Mouse (Mus musculus) urinary bladder, adult 18-20 months (tissue): ENCODE results near the gene Ngf.

Experiments
- DNase-seq, 2 experiments: peaks; one replicate each; pipeline ENCODE4 v3.0.0; 2022; ENCODE audit warnings: low spot score in 2 of 2, mixed read lengths in 2 of 2

Gene Ngf

DNA sequence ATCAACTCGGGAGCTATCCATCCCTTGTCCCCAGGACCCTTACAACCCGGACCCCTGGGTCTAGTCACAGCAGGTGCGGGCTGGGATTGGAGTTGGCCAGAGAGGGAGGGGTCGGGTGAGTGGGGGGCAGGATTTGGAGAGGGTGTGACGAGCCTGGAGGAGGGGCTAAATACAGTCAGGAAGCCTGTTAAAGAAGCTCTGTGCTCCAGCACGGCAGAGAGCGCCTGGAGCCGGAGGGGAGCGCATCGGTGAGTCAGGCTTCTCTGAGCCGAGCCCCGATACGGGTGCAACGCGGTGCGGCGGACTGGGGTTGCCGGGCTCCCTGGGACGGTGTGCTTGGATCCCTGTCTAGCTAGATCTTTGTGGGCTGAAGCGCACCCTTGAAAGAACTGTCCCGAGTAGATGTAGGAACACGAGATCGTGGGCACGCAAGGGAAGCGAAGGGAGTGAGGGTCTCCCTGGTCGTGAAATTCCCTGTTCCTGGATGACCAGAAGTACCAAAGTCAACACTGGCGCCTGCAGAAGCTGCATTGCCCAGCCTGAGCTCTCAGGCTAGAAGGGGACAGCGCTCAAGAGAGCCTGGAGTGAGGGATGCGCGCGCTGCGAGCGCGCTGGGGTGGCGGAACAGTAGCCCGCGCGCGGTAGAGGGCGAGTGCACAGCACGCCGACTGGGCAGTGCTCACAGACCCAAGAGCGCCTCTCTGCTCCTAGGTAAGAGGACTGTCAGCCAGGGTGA lies at the start of gene Ngf:
TSS of gene Ngf (plus strand) at position 207 of the 736 bp plus-strand sequence.
- DNase-seq = no peak

DNA sequence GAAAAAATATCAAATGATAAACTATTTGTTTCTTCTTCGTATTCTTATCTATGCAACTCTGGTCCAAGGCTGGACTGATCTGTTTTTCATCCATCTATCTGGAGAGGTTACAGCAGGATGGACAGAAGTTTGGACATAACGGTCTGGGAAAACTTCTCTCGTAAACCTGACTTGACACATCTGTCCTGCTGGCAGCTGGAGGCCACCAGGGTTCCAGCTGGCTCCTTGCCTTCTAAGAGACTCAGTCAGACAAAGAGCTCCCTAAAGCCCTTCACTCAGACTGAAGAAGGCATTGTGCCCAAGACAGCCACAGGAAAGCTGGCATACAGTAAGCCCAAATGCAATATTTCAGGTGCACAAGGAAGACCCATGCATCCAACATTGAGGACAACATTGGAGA lies 24.2 kb upstream of the Ngf start:
- DNase-seq = peak in 1 of 2 experiments; percentile 73

DNA sequence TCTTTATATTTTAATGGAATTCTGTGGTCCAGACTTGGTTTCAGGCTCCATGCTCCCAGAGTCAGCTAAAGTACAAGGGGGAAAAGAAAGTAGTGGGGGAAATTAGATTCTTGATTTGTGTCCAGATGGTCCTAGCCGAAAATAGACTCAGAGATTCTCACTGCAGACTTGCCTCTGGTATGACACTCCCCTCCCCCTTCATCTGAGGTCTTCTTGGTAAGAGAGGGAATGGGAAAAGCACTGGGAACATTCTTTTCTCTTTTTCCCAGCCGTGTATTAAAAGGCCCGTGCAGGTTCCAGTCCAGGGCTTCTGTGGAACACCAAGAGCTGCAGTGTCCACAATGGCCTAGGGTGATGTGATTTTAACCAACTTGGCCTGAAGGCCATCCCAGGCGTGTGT lies 23.0 kb upstream of the Ngf start:
- no peak for DNase-seq

DNA sequence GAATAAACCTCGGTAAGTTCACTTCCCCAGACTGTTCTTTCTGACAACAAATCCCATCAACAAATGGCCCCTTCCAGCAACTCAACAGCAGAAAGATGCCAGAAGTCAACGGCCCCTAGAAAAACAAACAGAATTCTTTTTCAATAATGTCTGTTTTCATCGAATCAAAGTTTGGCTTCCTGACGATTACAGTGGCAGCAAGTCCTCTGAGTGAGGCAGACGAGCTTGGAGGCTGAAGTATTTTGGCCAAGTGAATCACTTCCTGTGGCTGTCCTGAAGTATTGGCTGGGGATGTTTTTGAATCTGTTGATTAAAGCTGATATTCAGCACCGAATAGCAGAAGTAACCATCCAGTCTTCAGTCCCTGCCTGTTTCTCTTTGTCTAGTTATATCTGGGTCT lies 15.2 kb upstream of the Ngf start:
- DNase-seq = no peak

DNA sequence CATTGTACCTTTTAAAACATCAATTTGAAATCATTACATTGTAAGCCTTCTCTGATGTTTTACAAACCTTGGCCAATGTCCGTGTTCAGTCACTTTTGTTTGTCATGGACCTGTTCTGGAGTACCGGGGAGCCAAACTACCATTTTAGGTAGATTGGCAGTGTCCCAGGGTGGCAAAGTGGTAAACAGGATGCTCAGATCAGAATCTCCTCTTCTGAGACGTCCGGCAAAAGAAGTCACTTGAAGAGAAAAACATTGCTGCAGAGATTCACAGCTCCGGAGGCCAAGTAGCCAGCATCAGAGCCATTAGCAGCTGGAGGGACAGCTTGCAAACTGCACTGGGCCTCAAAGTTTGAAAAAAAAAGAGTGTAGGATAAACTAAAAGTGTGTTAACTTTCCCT lies 9.2 kb upstream of the Ngf start:
- no peak for DNase-seq

DNA sequence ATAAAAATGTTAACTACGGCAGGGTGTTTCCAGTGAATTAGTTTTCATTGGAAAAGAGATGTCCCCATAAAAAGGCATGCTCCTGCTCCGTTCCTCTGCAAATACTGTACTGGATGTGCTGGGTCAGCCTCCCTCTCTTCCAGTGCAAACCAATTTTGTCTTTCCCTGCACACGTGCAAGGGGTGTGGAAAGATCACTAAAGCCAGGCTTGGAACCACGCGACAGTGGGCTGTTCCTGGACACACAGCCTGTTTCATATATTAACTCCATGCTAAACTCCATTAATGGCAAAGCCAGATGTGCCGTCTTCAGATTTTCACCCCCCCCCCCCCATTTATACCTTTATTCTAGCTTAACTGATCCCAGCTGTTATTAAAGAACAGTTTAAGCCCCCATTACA lies 8.7 kb upstream of the Ngf start:
- no peak for DNase-seq

DNA sequence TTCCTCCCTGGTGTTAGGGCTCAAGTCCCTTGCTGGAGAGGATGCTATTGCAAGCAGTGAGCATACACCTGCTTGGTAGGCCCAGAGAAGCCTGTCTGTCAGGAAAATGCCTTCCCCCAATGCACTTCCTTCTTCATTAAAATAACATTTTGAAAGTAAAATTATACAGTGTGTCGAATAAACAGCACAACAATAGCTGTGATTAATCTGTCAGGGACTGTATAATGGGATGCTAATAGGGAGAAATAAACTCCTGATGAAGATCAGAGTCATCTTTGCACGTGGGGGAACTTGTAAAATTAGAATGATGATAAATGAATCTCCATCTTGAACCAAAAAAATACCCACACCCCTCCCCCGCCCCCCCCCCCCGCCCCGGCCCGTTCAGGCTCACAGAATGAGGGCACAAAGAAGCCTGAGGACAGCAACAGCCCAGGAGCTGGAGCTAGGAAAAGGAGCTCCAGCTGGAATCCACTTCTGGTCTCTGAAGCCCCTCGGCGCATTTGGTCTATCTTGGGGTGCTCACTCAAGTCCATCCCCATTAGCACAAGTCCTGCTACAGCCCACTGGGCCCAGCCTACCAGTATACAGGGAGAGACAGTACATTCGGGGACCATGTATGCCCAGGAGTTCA lies 6.9 kb upstream of the Ngf start:
- DNase-seq = no peak

DNA sequence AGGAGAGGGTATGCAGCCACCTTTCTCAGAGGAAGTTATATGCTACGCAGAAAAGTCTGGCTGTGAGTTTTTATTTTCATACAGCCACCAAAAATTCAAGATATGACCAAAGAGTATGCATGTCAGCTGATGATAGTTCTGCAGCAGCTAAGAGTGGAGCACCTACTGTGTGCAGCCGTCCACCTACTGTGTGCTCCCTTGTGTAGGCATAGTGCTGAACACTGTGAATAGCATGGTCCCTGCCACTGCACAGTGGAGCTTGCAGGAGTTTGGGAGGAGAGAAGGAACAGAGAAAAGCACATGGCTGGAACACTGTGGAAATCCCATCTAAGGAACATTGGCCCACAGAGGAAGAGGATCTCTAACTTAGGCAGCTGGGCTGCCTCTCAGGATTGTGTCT lies 6.4 kb upstream of the Ngf start:
- no peak for DNase-seq

DNA sequence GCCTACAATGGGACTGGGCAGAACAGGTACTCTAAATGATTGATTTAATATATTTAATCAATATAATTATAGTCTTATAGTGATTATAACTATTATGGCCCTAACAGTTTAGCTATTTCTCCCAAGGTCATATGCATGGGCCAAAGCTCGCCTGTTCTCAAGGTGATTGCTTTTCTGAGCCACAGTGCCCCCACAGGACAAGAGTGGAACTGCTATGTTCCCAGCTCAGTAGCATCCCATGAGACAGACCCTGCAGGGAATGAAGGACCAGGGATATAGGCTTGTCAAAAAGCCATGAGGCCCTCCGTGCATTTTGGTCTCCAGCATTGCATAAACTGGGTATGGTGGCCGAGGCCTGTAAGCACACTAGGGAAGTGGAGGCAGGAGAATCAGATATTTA lies 3.1 kb upstream of the Ngf start:
- DNase-seq = no peak

DNA sequence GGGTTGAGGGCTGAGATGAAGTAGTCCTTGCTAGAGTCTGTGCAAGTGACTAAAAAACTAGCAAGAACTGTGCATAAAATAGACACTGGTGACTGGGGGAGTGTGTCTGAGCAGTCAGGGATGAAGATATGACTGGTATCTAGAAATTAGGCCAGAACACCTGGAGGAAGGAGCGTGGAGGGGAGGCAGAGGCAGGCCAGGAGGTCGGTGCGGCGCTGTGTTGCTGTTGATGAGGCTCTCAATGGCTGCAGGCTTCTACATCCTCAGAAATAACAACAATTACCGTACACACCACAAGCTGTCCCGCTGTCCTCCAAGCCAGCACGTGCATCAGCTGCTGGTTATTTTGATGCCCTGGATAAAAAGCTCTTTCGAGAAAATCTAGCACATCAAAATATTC lies 2.6 kb upstream of the Ngf start:
- no peak for DNase-seq

DNA sequence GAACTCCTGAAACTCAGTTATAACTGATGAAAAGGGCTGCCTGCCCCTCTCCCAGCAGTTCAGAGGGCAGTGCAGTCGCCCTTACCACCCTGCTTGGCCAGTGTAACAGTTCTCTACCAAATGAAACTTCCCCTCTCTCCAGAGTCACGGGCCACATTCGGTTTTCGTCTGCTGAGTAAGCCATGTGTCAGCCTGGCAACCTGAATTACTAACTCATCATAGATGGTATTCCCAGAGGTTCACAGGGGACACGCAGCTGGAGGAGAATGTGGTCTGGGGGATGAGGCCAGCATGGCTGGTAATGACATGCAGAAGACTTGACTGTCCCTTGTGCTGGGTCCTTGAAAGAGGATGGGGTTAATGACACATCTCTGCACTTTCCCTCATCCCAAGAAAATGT lies 1.5 kb downstream of the Ngf start:
- DNase-seq = no peak

DNA sequence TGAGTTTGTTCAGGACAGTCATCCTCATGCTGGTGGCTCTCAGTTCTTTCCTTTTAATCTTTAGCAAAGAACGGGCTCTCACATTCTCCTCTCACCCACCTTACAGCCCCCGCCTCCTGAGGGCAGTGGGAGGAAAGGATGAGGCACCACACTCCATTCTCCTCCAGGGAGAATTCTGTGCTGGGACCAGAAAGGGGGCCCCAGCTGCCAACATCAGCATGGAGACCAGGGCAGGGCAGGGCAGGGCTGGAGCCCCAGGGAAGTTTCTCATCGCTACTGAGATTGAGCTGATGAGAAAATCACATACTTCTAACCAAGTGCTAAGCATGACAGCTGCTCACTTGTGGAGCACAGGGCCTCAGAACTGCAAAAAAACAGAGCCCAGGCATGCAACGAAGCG lies 2.1 kb downstream of the Ngf start:
- DNase-seq = no peak

DNA sequence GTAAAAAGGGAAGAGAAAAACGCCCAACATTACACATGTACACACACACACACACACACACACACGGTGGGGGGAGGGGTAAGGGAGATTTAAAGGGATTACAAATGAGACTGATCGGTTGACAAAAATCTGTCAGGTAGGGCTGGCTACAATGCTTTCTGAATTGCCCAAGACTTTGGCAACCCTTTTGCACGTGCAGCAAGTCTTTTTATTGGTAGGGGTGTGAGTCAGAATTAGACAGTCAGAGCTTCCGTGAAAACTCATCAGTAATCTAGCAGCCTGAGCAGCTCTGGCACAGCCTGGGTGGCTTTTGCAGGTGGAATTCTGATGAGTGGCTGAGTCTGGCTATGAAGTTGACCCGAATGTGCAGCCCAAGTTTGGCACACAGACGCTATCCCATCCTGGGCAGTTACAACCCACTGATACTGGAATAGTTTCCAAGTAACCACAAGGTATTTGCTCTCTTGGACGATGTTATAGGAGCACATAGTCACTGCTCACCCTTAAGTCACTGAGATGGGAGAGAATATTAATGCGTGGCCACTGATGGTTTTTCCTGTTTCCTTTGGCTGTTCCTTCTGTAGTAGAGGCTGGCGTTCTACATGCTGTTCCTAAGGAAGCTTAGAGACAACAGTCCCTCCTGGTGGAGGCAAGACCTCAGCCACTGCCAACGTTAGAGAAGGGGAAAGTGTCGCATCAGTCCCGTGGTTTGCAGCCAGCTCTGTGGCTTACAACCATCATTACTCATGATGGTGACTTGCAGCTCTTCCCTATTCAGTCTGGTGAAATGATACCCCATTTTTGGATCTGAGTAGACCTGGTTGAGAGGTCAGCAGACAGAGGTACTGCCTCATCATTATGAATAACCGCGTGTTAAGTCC lies 4.8 kb downstream of the Ngf start:
- no peak for DNase-seq

DNA sequence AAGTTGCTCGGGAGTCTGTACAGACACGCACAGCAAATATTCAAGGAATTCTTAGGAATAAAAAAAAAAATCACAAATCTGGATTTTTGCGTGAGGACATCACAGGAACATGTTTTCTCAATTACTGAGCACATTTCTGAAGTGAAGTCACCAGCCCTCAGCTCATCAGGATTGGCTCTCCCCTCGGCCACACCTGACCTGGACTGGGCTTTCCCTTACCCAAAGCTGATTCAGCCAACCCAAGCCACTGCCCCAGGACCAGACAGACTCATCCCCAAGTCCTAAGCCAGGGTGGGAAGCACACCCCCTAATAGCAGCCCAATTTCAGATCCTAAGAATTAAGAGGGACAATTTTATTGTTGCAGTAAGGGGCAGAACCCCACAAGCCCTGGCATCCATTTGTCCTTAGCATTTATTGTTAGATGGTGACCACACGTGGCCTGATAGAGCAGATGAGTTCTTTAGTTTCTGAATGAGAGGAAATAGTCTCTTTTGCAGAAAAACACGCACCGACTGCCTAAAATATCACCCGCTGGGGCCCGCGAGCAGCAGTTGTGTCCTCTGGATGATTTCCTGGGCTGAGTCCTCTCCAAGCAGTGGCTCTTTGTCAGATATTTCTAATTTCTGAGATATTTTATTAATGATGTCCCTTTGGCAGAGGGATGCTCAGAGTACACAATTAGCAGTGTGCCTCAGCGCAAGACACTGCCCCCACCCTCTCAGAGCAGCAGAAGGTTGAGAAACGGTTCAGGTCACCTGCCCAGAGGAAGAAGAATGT lies 8.4 kb downstream of the Ngf start:
- DNase-seq = no peak

DNA sequence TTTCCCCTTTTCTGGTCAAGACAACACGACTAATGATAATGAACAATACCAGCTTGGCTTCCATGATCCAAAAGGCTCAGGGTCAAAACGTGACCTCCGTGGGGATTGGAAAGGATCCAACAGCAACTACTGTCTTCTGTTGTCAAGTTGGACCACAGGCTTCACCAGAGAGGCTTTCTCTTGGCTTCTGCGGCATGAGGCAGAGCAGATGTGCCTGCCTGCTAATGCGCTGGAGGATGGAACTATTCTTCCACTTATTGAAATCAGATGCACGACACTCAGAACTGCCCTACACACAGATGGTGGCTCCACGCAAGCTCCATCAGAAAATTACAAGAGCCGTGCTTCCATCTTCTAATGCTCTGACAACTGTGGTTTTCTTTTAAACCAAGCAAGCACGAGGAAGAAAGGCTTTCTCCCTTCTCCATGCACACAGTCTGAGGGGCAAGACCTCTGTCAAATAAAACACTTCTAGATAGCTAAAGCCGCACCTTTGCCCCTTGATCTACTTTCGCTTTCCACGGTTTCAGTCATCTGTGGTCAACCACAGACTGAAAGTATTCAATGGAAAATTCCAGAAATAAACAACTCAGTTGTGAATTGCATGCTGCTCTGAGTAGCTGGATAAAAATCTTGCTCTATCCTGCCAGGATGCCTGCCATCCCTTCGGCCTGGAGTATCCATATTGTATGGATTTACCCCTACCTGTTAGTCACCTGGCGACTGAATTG lies 20.8 kb downstream of the Ngf start:
- DNase-seq = no peak

DNA sequence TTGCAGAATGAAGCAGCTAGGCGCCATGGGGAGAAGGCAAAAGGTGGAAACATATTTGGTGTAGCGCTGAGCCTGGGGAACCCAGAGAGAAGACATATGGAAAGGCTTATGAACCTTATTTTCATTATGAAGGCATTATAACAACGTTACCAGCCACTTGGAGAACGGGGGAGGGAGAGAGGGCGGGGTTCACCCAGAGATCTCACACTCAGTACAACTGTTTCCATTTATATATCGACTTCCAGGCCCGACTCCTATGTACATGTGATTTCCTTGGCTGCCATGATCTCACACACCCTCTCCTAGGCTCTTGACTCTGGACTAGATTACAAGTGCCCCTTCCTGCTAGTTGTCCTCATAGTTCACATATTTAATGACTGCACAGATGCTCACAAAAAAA lies 28.4 kb downstream of the Ngf start:
- DNase-seq = no peak

DNA sequence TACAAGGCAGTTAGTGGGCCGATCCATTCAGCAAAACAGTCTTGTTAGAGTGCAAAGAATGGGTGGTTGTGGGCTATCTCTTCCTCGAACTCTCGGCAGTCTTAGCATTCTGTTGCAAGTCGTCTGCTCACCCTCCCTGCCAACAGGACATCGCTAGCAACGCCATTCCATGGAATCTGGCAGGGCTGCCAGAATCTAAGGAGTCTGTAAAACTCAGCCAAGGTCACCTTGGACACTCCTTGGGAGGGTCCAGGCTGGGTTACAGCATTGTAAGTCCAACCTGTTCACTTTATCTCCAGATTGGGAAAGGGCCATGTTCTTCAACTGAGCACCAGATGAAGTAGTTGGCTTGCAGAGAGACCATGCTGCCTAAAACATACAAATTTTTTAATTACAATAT lies 29.2 kb downstream of the Ngf start:
- no peak for DNase-seq

DNA sequence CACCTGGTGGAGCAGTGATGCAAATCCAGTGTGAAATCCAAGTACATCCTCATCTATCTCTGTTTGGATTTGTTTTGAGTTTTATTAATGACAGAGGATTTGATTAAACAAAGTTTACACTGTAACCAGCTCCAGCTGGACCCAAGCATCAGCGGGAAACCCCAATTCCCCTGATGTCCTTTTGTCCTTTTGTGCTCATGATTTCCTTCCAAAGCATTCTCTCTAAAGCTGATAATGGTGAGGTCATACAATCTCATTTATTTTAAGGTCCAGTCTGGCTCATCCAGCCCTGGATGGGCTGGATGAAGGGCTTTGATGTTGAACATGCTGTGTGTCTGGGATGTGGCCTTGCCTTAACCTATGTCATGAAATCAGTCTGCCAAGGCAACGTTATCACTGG lies 30.3 kb downstream of the Ngf start:
- DNase-seq = no peak

DNA sequence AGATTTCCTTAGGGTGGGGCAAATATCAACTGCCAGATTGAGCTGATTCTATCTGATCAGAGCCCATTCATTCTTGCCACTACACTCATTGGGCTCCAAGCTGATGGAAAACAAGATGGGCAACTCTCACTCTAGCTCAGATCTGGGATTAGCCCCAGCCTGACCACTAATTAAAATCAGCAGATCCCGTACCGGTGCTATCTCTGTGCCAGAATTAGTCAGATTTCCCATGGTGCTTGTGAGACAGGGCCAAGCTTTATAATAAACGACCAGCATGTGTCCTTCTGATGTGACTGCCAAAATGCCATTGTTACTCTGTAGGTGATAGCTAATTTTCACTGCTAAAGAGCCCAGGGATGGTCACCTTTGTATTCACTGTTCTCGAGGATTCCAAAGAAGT lies 31.5 kb downstream of the Ngf start:
- DNase-seq = no peak

DNA sequence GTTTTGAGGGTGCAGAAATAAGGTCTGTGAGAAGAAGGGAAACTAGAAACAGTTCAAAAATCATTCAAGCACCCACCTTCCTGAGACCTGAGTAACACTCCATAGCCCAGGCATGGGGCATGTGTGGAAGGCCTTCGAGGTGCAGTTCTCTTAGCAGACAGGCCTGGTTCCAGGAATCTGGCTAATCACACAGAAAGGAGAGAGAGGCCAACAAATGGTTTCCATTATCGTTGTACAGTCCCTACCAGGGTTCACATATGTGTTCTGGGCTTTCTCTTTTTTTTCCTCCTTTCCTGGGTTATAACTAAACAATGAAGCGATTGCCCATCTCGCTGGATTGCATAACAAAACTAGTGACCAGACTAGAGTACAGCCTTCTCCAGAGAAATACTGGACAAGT lies 35.4 kb downstream of the Ngf start:
- no peak for DNase-seq

DNA sequence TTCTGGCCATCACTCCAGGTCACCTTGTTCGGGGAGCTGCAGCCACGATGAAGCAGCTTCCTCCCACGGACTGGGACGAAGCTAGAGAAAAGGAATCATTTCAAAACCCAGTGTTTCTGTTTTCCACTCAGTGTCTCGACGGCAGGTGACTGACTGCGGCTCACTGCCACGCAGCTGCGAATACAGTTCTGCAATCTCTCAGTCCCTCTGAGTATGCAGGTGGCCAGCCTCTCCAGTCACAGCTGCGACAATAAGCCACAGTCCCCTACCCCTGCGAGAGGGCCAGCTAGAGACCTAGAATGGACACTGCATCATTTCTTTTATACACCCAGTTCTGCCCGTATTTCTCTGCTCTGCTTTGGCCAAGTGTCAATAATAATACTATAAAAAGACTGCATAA lies 36.3 kb downstream of the Ngf start:
- DNase-seq = no peak
